Mouse (Mus musculus): ENCODE results near the gene Uty.

The Uty gene

GRCm38 (mm10) chrY:1245426-1245863 is at the start of gene Uty:
Uty (minus strand) TSS chrY:1245759.
- peak; percentile 79 for DNase-seq

- DNase-seq = no peak
These were observed 48.1 kb upstream of the Uty start for GRCm38 (mm10) chrY:1293708-1294107.

- peak; percentile 85 for DNase-seq
These were observed 40.7 kb upstream of the Uty start, which contains the start of gene Ddx3y for GRCm38 (mm10) chrY:1286171-1286795. Ddx3y (minus strand) TSS chrY:1286629.

- peak; percentile 3 for DNase-seq
These were observed 40.2 kb upstream of the Uty start for GRCm38 (mm10) chrY:1285735-1286134.

GRCm38 (mm10) chrY:1246117-1246516 is 558 bp upstream of the Uty start:
- DNase-seq = no peak

- DNase-seq = no peak
These were observed 619 bp downstream of the Uty start for GRCm38 (mm10) chrY:1244940-1245339.

GRCm38 (mm10) chrY:1244421-1244820 is 1.1 kb downstream of the Uty start:
- DNase-seq = no peak

GRCm38 (mm10) chrY:1220001-1220400 is 25.6 kb downstream of the Uty start:
- DNase-seq = no peak

GRCm38 (mm10) chrY:1178476-1178875 is 67.1 kb downstream of the Uty start:
- DNase-seq = no peak

GRCm38 (mm10) chrY:1163054-1163453 is 82.5 kb downstream of the Uty start:
- no peak for DNase-seq

- no peak for DNase-seq
These were observed 129.4 kb downstream of the Uty start for GRCm38 (mm10) chrY:1116153-1116552.

- no peak for DNase-seq
These were observed 131.5 kb downstream of the Uty start for GRCm38 (mm10) chrY:1114016-1114415.

Measured in layer of hippocampus, adult 9-11 months (tissue).